Mouse (Mus musculus) brain, embryonic 14.5 days (tissue): ENCODE measurements around the gene Sema4c.

ENCODE experiments used
- CTCF ChIP-seq: fragments of 200-500 bp; IDR thresholded peaks from 2 replicates; pipeline ENCODE4 v1.5.1; 2012; ENCODE audit warnings: inconsistent platforms, mild to moderate bottlenecking, moderate library complexity, borderline replicate concordance; ENCODE audit not compliant: insufficient read depth, insufficient read length; ENCODE audit errors: extremely low read depth
- POLR2A ChIP-seq: fragments of 200-500 bp; IDR thresholded peaks from 2 replicates; pipeline ENCODE4 v1.6.1; 2012; ENCODE audit warnings: mild to moderate bottlenecking, inconsistent platforms, borderline replicate concordance; ENCODE audit not compliant: poor library complexity, insufficient read depth, insufficient read length, severe bottlenecking; ENCODE audit errors: extremely low read depth

DNA sequence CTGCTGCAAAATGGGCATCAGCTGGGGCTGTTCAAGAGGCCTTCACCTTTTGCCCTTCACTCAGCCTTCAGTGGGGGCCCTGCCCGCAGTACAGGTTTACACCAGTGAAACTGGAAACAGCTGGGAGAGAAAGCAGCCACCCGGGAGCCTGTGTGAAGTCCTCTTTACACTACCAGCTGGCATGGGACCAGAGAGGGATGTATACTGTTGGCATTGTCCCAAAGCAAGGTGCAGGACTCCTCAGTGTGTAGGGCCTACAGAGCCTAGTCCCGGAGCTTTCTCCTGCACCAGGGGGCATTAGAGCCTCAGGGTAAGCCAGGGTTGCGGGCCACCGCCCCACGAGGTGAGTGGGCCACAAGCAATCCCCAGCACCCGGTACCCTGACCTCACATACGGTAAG is 27.7 kb downstream of the Sema4c start:
- TF ChIP-seq POLR2A (no peak), CTCF (no peak)
